Mouse (Mus musculus): ENCODE results near the gene Dbndd2.

Gene Dbndd2

DNA sequence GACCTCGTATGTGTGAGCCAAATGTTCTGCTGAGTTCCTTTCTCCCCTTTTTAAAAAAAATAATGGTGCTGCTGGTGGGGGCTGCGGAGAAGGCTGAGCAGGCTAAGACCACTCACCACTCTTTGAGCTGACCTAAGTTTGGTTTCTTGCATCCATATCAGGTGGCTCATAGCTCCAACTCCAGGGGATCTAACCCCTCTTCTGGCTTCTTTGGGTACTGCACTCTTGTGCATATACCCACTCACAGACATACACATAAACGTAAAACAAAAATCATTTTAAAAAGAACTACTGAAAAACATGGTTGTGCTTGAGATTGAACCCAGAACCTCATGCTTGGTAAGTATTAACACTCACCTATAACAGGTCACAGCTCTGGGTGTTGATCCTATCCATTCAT lies 19.0 kb downstream of the Dbndd2 start:
- DNase-seq, result no peak

DNA sequence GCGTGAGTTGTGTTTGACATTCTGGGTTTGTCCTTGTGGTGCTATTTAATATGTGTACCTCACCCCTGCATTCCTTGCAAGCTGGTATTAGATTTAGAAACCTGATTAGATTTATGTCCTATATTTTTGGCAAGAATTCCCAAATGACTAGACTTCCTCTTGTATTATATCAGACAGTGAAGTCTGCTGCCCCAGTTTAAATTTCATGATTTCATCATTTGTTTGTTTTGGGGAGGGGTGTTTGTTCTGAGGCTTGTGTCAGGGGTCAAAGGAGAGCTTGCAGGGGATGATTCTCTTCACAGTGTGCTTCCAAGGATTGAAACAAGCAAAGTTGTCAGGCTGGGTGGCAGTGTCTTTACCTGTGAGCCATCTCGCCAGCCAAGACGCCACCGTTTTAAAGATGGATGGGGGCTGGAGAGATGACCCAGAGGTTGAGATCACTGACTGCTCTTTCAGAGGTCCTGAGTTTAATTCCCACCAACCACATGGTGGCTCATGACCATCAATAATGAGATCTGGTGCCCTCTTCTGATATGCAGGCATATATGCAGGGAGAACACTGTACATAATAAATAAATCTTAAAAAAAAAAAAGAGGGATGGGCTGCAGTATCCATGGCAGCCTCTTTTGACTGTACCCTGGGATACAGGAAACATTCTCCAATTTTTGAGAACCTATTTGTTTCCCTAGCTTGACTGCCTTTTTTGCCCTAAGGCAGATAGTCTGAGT lies 19.9 kb downstream of the Dbndd2 start:
- DNase-seq, result no peak

DNA sequence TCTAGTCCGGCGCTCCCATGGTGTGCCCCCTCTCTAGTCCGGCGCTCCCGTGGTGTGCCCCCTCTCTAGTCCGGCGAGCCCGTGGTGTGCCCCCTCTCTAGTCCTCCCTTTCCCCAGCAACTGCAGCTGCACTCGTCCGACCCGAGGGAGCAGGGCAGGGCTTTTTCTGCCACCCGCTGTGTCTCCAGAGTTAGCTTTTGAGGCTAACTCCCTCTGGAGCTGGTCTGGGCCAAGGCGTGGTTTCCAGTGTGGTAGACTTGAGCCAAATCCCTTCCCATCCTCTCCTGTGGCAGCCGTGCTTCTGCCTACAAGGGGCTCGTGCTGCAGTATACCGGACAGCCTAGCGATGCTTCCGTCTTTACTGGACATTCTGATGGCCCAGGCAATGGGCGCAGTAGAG lies 21.9 kb downstream of the Dbndd2 start:
- no peak for DNase-seq

DNA sequence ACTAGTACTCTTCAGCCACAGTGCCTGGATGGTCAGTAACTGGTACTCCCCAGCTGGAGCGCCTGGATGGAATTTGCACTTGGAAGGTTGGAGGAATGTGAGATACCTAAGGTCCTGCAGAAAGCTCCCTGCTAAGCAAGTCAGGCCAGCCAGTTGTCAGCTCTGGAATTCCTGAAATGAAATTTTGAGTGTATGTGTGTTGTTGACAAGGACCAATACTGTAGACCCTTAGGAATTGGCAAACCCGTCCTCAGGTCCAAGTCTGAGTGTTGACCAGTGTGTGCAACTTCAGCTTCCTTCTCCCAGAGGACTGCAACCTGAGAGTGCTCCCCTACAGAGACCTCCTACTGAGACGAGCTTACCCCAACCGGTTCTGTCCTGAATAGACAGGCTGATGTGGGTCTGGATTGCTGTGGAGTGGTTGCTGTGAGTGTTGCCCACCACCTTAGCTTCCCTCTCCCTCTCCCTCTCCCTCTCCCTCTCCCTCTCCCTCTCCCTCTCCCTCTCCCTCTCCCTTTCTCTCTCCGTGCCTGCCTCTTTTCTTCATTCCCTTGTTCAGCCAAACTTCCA lies 24.8 kb downstream of the Dbndd2 start:
- no peak for DNase-seq

DNA sequence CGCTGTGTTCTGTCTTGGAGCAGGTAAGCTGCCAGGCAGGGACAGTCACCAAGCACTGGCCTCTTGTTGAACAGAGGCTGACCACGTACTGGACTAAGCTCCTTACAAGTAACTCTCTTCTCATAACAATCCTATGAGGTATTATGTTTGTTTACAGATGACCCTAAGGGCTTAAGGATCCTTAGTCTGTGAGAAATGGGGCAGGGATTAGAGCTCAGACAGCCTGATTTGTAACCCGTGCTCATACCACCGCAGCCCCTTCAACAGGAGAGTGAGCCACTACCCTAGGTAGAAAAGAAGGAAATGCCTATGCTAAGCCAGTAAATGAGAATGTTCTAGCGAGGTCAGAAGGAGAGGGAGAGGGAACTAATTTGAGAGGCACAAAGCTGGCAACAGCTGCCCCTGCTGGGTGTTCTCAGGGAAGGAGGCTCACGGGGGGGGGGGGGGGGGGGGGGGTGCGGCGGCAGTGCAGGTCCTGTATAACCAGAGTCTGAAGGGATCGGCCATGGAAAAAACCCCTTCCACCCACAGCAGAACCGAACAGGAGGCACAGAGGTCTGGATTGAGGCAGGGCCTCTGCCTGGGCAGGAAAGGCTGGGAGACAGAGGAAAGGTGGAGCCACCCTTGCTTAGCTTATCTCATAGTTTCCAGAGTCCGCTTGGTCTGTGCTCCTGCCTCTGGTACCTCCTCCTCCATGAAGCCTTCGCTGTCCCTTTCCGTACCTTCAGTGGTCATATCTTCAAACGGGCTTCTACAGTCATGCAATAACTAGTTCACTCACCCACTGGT lies 26.4 kb downstream of the Dbndd2 start:
- DNase-seq, result no peak

GRCm38 (mm10) chr2:164513389-164513788 lies 27.5 kb downstream of the Dbndd2 start:
- DNase-seq, result peak; percentile 83

GRCm38 (mm10) chr2:164514916-164515315 lies 29.0 kb downstream of the Dbndd2 start:
- no peak for DNase-seq

- DNase-seq, result no peak
Observed at GRCm38 (mm10) chr2:164515897-164516296, 30.0 kb downstream of the Dbndd2 start.

GRCm38 (mm10) chr2:164516592-164516991 lies 30.7 kb downstream of the Dbndd2 start:
- no peak for DNase-seq

GRCm38 (mm10) chr2:164517485-164518221 lies 31.7 kb downstream of the Dbndd2 start:
- DNase-seq, result peak; percentile 77

- no peak for DNase-seq
Observed at GRCm38 (mm10) chr2:164518266-164519170, 32.6 kb downstream of the Dbndd2 start.

- no peak for DNase-seq
Observed at GRCm38 (mm10) chr2:164519171-164519526, 33.2 kb downstream of the Dbndd2 start.

- peak; percentile 80 for DNase-seq
Observed at GRCm38 (mm10) chr2:164520782-164521181, 34.9 kb downstream of the Dbndd2 start.

DNA sequence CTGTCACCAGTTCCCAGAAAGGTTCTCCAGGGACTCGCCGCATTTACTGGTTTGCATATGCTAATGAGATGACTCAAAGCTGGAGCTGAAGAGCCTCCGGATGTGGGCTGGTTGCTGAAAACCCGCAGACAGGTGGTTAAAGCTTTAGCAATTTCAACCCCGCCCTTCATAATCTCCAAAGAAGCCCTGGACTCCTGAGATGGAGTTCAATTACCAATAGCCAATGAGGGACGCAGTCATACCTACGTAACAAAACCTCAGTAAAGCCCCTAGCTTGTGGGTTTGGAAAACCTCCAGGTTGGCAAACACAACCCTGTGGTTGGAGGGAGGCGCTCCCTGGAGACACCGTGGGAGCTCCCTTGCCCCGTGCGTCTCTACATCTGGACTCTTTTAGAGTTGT lies 35.9 kb downstream of the Dbndd2 start:
- DNase-seq, result no peak

DNA sequence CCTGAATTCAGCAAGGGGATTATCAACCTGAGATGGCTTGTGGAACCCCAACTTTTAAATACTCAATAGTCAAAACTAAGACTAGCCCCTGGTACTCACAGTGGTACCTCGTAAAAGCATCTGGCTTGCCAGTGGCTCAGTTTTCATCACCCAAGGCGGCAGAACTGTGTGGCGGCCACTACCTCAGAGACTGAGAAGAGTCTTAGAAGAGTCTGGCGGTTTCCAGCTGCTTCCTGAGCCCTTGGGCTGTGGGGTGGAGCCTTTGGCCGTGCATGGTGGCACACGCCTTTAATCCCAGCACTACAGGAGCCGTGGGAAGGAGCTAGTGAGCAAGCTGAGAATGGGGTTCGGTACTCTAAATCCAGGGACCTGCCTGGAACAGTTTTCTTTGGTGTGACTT lies 36.4 kb downstream of the Dbndd2 start:
- DNase-seq, result no peak

- no peak for DNase-seq
Observed at GRCm38 (mm10) chr2:164523301-164523773, 37.4 kb downstream of the Dbndd2 start.

DNA sequence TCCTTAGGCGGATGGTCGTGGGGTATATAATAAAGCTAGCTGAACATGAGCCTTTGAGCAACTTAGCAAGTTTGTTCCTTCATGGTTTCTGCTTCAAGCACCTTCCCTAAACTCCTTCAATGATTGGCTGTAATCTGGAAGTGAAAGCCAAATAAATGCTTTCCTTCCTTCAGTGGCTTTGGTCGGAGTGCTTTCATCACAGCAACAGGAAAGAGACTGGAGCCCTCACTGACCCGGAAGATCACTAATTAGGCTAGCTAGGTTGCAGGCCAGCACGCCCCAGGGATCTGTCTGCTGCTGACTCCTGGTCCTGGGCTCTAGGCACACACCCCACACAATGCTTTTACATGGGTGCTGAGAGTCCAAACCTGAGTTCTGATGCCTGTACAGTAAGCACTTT lies 42.7 kb downstream of the Dbndd2 start:
- DNase-seq, result no peak

GRCm38 (mm10) chr2:164531169-164531568 lies 45.3 kb downstream of the Dbndd2 start:
- DNase-seq, result peak; percentile 86

DNA sequence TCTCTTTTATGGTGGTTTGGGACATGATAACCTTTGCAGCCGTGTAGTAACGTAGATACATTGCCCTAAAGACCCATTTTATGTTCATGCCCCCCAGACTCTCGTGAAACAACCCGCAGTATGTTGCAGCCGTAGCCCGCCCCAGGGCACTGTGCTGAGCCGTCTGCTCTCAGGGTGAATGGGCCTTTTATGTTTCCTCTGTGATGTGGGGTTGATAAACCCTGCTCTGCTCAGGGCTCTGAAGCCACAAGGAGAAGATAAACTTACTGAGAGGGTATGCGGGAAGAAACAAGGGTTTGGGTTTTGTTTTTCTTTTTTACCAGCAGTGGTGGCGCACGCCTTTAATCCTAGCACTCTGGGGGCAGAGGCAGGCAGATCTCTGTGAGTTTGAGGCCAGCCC lies 48.4 kb downstream of the Dbndd2 start:
- DNase-seq, result no peak

DNA sequence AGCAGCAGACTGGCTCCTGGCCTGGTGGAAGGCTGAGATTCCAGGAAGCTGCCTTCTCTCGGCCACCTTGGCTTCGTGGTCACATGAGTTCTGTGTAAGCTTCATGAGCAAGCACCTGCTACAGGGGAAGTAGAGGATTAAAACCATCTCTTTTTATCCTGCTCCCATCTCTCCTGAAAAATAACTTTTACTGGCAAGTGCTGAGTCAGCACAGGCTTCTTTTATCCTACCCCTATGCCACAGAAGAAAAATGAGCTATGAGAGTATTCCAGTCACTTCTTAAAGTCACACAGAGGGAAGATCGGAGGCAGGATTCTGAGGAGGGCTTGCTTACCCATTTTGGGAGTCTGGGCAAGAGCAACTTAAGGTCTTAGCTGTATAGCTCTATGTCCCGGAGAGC lies 51.1 kb downstream of the Dbndd2 start:
- DNase-seq, result no peak

- DNase-seq, result peak; percentile 48
Observed at GRCm38 (mm10) chr2:164540652-164541427, 54.9 kb downstream of the Dbndd2 start.
